Mouse (Mus musculus) MEL (cell line): ENCODE results near the gene Zbtb24. TPM values are rescaled to one million over a fixed set of nuclear protein-coding genes. Genes with fewer than 3 reads are reported as not detected.

Experiments used
- DNase-seq: peaks from one replicate; pipeline ENCODE4 v3.0.0; 2011; ENCODE audit warnings: low read depth, low spot score
- H3K27ac ChIP-seq: 2 replicates; pipeline ENCODE4 v1.5.1; 2012; ENCODE audit warnings: low read depth, mild to moderate bottlenecking, control low read depth, low read length, moderate library complexity; ENCODE audit not compliant: control insufficient read depth
- H3K27me3 ChIP-seq, 2 experiments: fragments of 150-350 bp in 1 of 2; sonication (generic) in 1 of 2; 2 replicates each; pipeline ENCODE4 v1.6.1; 2012; ENCODE audit warnings: low read length in 2 of 2, mild to moderate bottlenecking in 2 of 2, improper control_type of control experiment in 1 of 2, moderate library complexity in 1 of 2; ENCODE audit not compliant: insufficient read depth in 2 of 2, control insufficient read depth in 1 of 2
- H3K36me3 ChIP-seq, 2 experiments: 2 replicates each; pipeline ENCODE4 v1.6.1; 2012 to 2014; ENCODE audit warnings: low read length in 2 of 2, improper control_type of control experiment in 1 of 2, inconsistent platforms in 1 of 2, mild to moderate bottlenecking in 1 of 2; ENCODE audit not compliant: insufficient read depth in 2 of 2, control insufficient read depth in 1 of 2
- H3K4me1 ChIP-seq, 2 experiments: fragments of 150-350 bp in 1 of 2; sonication (generic) in 1 of 2; 2 replicates each; pipeline ENCODE4 v1.6.1; 2012; ENCODE audit warnings: low read length in 2 of 2, improper control_type of control experiment in 1 of 2, mild to moderate bottlenecking in 1 of 2; ENCODE audit not compliant: insufficient read depth in 2 of 2, control insufficient read depth in 1 of 2
- H3K4me3 ChIP-seq, 2 experiments: fragments of 150-350 bp in 1 of 2; sonication (generic) in 1 of 2; 2 replicates each; pipeline ENCODE4 v1.5.1; 2012; ENCODE audit warnings: low read depth in 2 of 2, low read length in 2 of 2, mild to moderate bottlenecking in 2 of 2, moderate library complexity in 2 of 2, control low read depth in 1 of 2, improper control_type of control experiment in 1 of 2; ENCODE audit not compliant: control insufficient read depth in 1 of 2, insufficient read depth in 1 of 2
- H3K79me2 ChIP-seq: 2 replicates; pipeline ENCODE4 v1.6.1; 2012; ENCODE audit warnings: mild to moderate bottlenecking, low read length, moderate library complexity; ENCODE audit not compliant: control insufficient read depth, poor library complexity, insufficient read depth
- H3K9ac ChIP-seq: 2 replicates; pipeline ENCODE4 v1.6.1; 2012; ENCODE audit warnings: low read depth, mild to moderate bottlenecking, control low read depth, low read length, moderate library complexity; ENCODE audit not compliant: control insufficient read depth, poor library complexity, severe bottlenecking
- H3K9me3 ChIP-seq: fragments of 150-350 bp; sonication (generic); replicated peaks from 2 replicates; pipeline ENCODE4 v1.6.1; 2012; ENCODE audit warnings: mild to moderate bottlenecking, low read length, improper control_type of control experiment, moderate library complexity; ENCODE audit not compliant: insufficient read depth
- BHLHE40 ChIP-seq: IDR thresholded peaks from 2 replicates; pipeline ENCODE4 v1.6.1; 2012; ENCODE audit warnings: low read depth, mild to moderate bottlenecking, inconsistent platforms, low read length, improper control_type of control experiment, borderline replicate concordance
- CHD2 ChIP-seq: IDR thresholded peaks from 2 replicates; pipeline ENCODE4 v1.6.1; 2011; ENCODE audit warnings: low read length, improper control_type of control experiment
- CTCF ChIP-seq, 3 experiments: IDR thresholded peaks in 2 of 3; conservative IDR thresholded peaks in 1 of 3; 2 replicates each; pipeline ENCODE4 v1.5.1; 2011 to 2012; ENCODE audit warnings: low read length in 3 of 3, low read depth in 2 of 3, mild to moderate bottlenecking in 2 of 3, improper control_type of control experiment in 1 of 3, inconsistent platforms in 1 of 3, mixed read lengths in 1 of 3, moderate library complexity in 1 of 3; ENCODE audit not compliant: control insufficient read depth in 1 of 3, insufficient read depth in 1 of 3, poor library complexity in 1 of 3, severe bottlenecking in 1 of 3
- E2F4 ChIP-seq: IDR thresholded peaks from 2 replicates; pipeline ENCODE4 v1.6.1; 2011; ENCODE audit warnings: low read depth, low read length, improper control_type of control experiment, borderline replicate concordance
- ELF1 ChIP-seq: IDR thresholded peaks from 2 replicates; pipeline ENCODE4 v1.6.1; 2014; ENCODE audit warnings: low read depth, mild to moderate bottlenecking, inconsistent platforms, low read length, improper control_type of control experiment, moderate library complexity
- EP300 ChIP-seq, 2 experiments: IDR thresholded peaks; 2 replicates each; pipeline ENCODE4 v1.6.1; 2011; ENCODE audit warnings: improper control_type of control experiment in 2 of 2, low read length in 2 of 2, low read depth in 1 of 2, mild to moderate bottlenecking in 1 of 2
- ETS1 ChIP-seq: IDR thresholded peaks from 2 replicates; pipeline ENCODE4 v1.6.1; 2012; ENCODE audit warnings: low read depth, mild to moderate bottlenecking, inconsistent platforms, low read length, improper control_type of control experiment, moderate library complexity
- GABPA ChIP-seq: IDR thresholded peaks from 2 replicates; pipeline ENCODE4 v1.6.1; 2012; ENCODE audit warnings: low read depth, mild to moderate bottlenecking, inconsistent platforms, low read length, improper control_type of control experiment, moderate library complexity
- GATA1 ChIP-seq: IDR thresholded peaks from 2 replicates; pipeline ENCODE4 v1.6.1; 2011; ENCODE audit warnings: low read depth, low read length, improper control_type of control experiment
- JUND ChIP-seq: IDR thresholded peaks from 2 replicates; pipeline ENCODE4 v1.6.1; 2011; ENCODE audit warnings: low read depth, mild to moderate bottlenecking, improper control_type of control experiment, low read length
- MAFK ChIP-seq: IDR thresholded peaks from 2 replicates; pipeline ENCODE4 v1.6.1; 2011; ENCODE audit warnings: low read depth, mild to moderate bottlenecking, low read length, improper control_type of control experiment, borderline replicate concordance
- MAZ ChIP-seq: IDR thresholded peaks from 2 replicates; pipeline ENCODE4 v1.6.1; 2012; ENCODE audit warnings: low read depth, mild to moderate bottlenecking, inconsistent platforms, low read length, improper control_type of control experiment
- MEF2A ChIP-seq: IDR thresholded peaks from 2 replicates; pipeline ENCODE4 v1.6.1; 2014; ENCODE audit warnings: low read depth, mild to moderate bottlenecking, inconsistent platforms, low read length, improper control_type of control experiment; ENCODE audit not compliant: poor library complexity, insufficient replicate concordance, severe bottlenecking; ENCODE audit errors: extremely low read depth
- MXI1 ChIP-seq: IDR thresholded peaks from 2 replicates; pipeline ENCODE4 v1.6.1; 2011; ENCODE audit warnings: mild to moderate bottlenecking, low read depth, low read length, improper control_type of control experiment
- MYB ChIP-seq: IDR thresholded peaks from 2 replicates; pipeline ENCODE4 v1.6.1; 2011; ENCODE audit warnings: mild to moderate bottlenecking, low read depth, low read length, improper control_type of control experiment
- MYC ChIP-seq: IDR thresholded peaks from 2 replicates; pipeline ENCODE4 v1.6.1; 2011; ENCODE audit warnings: low read depth, mild to moderate bottlenecking, low read length, improper control_type of control experiment, moderate library complexity
- POLR2A ChIP-seq, 2 experiments: IDR thresholded peaks; 2 replicates each; pipeline ENCODE4 v1.6.1; 2011 to 2012; ENCODE audit warnings: low read length in 2 of 2, mild to moderate bottlenecking in 2 of 2, control low read depth in 1 of 2, improper control_type of control experiment in 1 of 2, low read depth in 1 of 2, moderate library complexity in 1 of 2; ENCODE audit not compliant: control insufficient read depth in 1 of 2, insufficient read depth in 1 of 2, poor library complexity in 1 of 2
- POLR2AphosphoS2 ChIP-seq: IDR thresholded peaks from 2 replicates; pipeline ENCODE4 v1.6.1; 2011; ENCODE audit warnings: low read length, improper control_type of control experiment
- TAL1 ChIP-seq: IDR thresholded peaks from 2 replicates; pipeline ENCODE4 v1.6.1; 2012; ENCODE audit warnings: mild to moderate bottlenecking, inconsistent platforms, low read length, moderate library complexity, mixed read lengths
- TCF12 ChIP-seq: IDR thresholded peaks from 2 replicates; pipeline ENCODE4 v1.6.1; 2014; ENCODE audit warnings: low read depth, mild to moderate bottlenecking, inconsistent platforms, low read length, improper control_type of control experiment, moderate library complexity
- ZC3H11A ChIP-seq: IDR thresholded peaks from 2 replicates; pipeline ENCODE4 v1.6.1; 2012; ENCODE audit warnings: low read depth, mild to moderate bottlenecking, inconsistent platforms, low read length, improper control_type of control experiment
- ZMIZ1 ChIP-seq: IDR thresholded peaks from 2 replicates; pipeline ENCODE4 v1.6.1; 2012; ENCODE audit warnings: low read depth, mild to moderate bottlenecking, inconsistent platforms, low read length, improper control_type of control experiment, moderate library complexity
- polyA plus RNA-seq, 2 experiments: library from polyadenylated mRNA; stranded (reverse) in 1 of 2; unstranded in 1 of 2; fragments of >175 nt in 1 of 2; fragments of >200 nt in 1 of 2; gene quantifications; 2 replicates each; pipeline versions ENCODE4 v1.2.1 to v1.2.4; 2012; ENCODE audit warnings: low replicate concordance in 2 of 2, low read depth in 1 of 2; ENCODE audit not compliant: insufficient read length in 2 of 2, insufficient read depth in 1 of 2, missing spikeins in 1 of 2
- total RNA-seq: library from RNA; depleted of rRNA; stranded (reverse); fragments of 300-350 nt; gene quantifications from 2 replicates; pipeline ENCODE4 v1.2.3, GENCODE M21; 2012

Zbtb24 gene
- total and polyA plus RNA-seq, 3 experiments: 7.6 to 11.0 TPM; not detected in 1

DNA sequence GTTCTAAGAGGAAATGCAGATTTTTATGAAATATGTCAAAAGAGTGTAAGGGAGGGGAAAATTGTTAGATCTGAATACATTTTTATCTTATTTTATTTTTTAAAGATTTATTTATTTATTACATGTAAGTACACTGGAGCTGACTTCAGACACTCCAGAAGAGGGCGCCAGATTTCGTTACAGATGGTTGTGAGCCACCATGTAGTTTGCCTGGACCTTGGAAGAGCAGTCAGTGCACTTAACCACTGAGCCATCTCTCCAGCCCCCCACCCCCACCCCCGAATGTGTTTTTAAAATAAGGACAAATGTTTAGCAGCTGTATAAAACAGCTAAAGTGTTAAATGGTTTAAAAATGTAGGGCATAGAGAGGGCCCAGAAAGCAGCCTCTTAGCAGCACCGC is 15.6 kb upstream of the Zbtb24 start (continued):
- TF ChIP-seq MEF2A: no peak

DNA sequence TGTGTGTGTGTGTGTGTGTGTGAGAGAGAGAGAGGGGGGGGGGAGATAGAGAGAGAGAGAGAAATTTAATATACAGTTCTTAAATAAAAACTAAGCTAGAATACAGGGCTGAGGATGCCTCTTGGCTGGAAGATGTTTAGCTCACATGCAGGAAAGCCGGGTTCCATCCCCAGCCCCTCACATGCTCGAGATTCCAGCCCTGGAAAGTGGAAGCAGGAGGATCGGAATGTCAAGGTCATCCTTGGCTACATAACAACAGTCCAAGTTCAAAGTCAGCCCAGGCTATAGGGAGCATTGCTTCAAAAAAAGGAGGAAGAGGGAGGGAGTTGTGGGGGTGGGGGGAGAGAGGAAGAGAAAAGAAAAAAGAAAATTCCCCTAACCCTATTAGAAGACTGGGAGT is 15.0 kb upstream of the Zbtb24 start:
- Histone ChIP-seq H3K9me3 (no peaks in the 10 kb centered on the region), H3K79me2 (no peaks in the 10 kb centered on the region), H3K4me1 (no peaks in the 10 kb centered on the region), H3K9ac (no peak overlapping the region), H3K36me3 (no peaks in the 10 kb centered on the region), H3K27ac (no peak overlapping the region), H3K27me3 (peaks cover 0 to 10% of the 10 kb centered on the region in 2 experiments; a peak in 3 of 4 replicates), H3K4me3 (no peak overlapping the region)
- no peak for DNase-seq
- no peak for TF ChIP-seq ETS1
- TF ChIP-seq ZC3H11A: no peak
- no peak for TF ChIP-seq MYB
- no peak for TF ChIP-seq MYC
- no peak for TF ChIP-seq POLR2A (IDR thresholded peaks at IDR 0.05; ENCODE audit: control insufficient read depth in 1 of 2, insufficient read depth in 1 of 2, low read depth in 1 of 2, low read length in 2 of 2, poor library complexity in 1 of 2)
- no peak for TF ChIP-seq EP300 (IDR thresholded peaks at IDR 0.05; ENCODE audit: low read depth in 1 of 2, low read length in 2 of 2)
- TF ChIP-seq BHLHE40: no peak
- TF ChIP-seq CHD2: no peak
- TF ChIP-seq JUND: no peak
- no peak for TF ChIP-seq MAFK
- no peak for TF ChIP-seq MXI1
- TF ChIP-seq ZMIZ1: no peak
- TF ChIP-seq MAZ: no peak
- TF ChIP-seq E2F4: no peak
- no peak for TF ChIP-seq GATA1
- TF ChIP-seq CTCF (IDR thresholded peaks at IDR 0.05 in 2 of 3, conservative IDR thresholded peaks at IDR 0.05 in 1 of 3; ENCODE audit: control insufficient read depth in 1 of 3, insufficient read depth in 1 of 3, low read depth in 2 of 3, low read length in 3 of 3, poor library complexity in 1 of 3, severe bottlenecking in 1 of 3): no peak
- TF ChIP-seq POLR2AphosphoS2: no peak

DNA sequence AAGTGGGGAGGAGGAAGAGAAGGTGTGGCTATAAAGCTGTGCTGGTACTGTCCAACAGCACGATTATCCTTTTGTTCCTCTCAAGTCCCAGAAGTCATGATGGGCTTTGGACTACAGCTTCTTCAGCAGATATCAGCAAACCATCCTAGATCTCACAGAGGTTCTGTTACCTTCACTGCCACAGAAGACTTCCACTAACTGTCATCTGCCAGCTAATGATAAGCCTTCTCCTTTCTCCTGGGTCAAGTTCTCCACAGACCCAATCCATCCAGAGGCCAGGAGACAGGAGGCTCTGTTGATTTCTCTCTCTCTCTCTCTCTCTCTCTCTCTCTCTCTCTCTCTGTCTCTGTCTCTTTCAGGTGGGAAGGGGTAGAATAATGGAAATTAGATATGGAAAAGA is 2.0 kb upstream of the Zbtb24 start:
- TF ChIP-seq BHLHE40: no peak
- peak; percentile 54 for TF ChIP-seq TAL1
- TF ChIP-seq TCF12: no peak
- TF ChIP-seq MAFK: no peak
- TF ChIP-seq GATA1: peak; percentile 56
- no peak for TF ChIP-seq GABPA
- TF ChIP-seq ELF1: no peak

More for the DNA sequence above, 2.0 kb upstream of the Zbtb24 start:
- Histone ChIP-seq H3K79me2 (peaks cover 17% of the 10 kb centered on the region), H3K27me3 (no peaks in the 10 kb centered on the region), H3K9me3 (no peaks in the 10 kb centered on the region), H3K4me1 (peaks cover 4 to 21% of the 10 kb centered on the region in 2 experiments), H3K36me3 (peaks cover 0 to 12% of the 10 kb centered on the region in 2 experiments; a peak in 2 of 4 replicates), H3K9ac (no peak overlapping the region), H3K27ac (no peak overlapping the region), H3K4me3 (no peak overlapping the region)
- DNase-seq: peak; percentile 30
